Mouse (Mus musculus): ENCODE measurements around the gene Hs1bp3. TPM values are rescaled to one million over a fixed set of nuclear protein-coding genes. Genes with fewer than 3 reads are reported as not detected.

Hs1bp3 gene
- total and polyA plus RNA-seq, 2 experiments from 2014 or later, result 9.5 to 9.7 TPM

- Histone ChIP-seq H3K4me1 (ENCODE audit: control insufficient read depth, insufficient read depth) (peaks cover 17% of the 10 kb centered on the region; the same call in 1 of the 2 replicates), H3K36me3 (replicated peaks; ENCODE audit: control insufficient read depth, insufficient read depth, low read length) (no peaks in the 10 kb centered on the region), H3K4me2 (ENCODE audit: low read depth, low read length) (peak overlapping the region; percentile 1; the same call in 1 of the 2 replicates), H3K9ac (replicated peaks; ENCODE audit: low read depth, low read length) (no peak overlapping the region), H3K9me3 (replicated peaks; ENCODE audit: control insufficient read depth, low read length) (no peaks in the 10 kb centered on the region), H3K27me3 (ENCODE audit: control insufficient read depth, insufficient read depth, low read length) (peaks cover 97% of the 10 kb centered on the region), H3K27ac (ENCODE audit: low read depth) (no peak overlapping the region), H3K4me3 (ENCODE audit: low read depth, low read length) (peak overlapping the region; percentile 52)
- 18% methylated on average over 34 of the region's 34 CpGs for WGBS
- no peak for TF ChIP-seq CTCF (IDR thresholded peaks at IDR 0.05; ENCODE audit: low read depth)
- no peak for TF ChIP-seq EP300 (IDR thresholded peaks at IDR 0.05; ENCODE audit: low read depth)
- no peak for DNase-seq (ENCODE audit: low spot score)
- no peak for ATAC-seq (ENCODE audit: insufficient read depth, low read depth)
Observed at GRCm38 (mm10) chr12:8299143-8300110, 13.8 kb upstream of the Hs1bp3 start.

DNA sequence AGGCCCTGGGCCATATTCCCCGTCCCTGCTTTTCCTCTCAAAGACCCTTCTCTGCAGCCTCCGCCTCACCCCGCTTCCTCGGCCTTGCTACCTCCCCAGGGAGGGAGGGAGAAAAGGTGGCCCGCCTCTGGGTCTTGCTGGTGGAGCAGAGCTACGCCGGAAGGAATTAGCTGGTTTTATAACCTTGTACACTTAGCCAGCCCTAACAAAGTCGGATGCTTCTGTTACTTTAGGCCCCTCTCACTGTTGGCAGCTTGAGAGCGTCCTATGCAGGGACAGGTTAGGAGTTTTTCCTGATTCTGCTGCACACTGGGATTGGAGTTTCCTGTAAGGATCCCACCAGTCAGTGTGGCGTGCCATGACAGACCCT is 13.1 kb upstream of the Hs1bp3 start:
- Histone ChIP-seq H3K27me3 (ENCODE audit: control insufficient read depth, insufficient read depth, low read length) (peaks cover 95% of the 10 kb centered on the region), H3K36me3 (replicated peaks; ENCODE audit: control insufficient read depth, insufficient read depth, low read length) (no peaks in the 10 kb centered on the region), H3K9ac (replicated peaks; ENCODE audit: low read depth, low read length) (no peak overlapping the region), H3K27ac (ENCODE audit: low read depth) (no peak overlapping the region), H3K4me3 (ENCODE audit: low read depth, low read length) (no peak overlapping the region), H3K4me2 (ENCODE audit: low read depth, low read length) (no peak overlapping the region), H3K4me1 (ENCODE audit: control insufficient read depth, insufficient read depth) (peaks cover 17% of the 10 kb centered on the region; the same call in 1 of the 2 replicates), H3K9me3 (replicated peaks; ENCODE audit: control insufficient read depth, low read length) (no peaks in the 10 kb centered on the region)
- no peak for DNase-seq (ENCODE audit: low spot score)
- no peak for TF ChIP-seq CTCF (IDR thresholded peaks at IDR 0.05; ENCODE audit: low read depth)
- TF ChIP-seq EP300 (IDR thresholded peaks at IDR 0.05; ENCODE audit: low read depth), result no peak
- ATAC-seq (ENCODE audit: insufficient read depth, low read depth), result no peak
- 62% methylated on average over 10 of the region's 10 CpGs for WGBS

DNA sequence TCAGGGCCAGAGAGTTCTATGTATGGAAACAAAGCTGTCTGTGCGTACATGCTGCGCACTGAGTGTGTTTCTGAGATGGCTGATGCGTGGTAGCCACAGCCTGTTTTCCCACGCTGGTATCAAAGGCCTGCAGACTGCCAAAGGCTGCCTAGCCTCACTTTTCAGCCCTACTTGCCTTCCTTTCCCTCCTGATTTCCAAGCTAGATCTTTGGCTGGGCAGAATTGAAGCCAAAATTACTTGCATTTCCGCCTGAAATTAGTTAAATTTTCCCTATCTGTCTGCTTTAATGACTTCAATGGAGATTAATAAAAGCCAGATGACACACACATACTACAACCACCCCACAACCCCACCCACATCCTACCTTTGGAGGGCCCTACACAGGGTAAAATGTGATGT is 12.7 kb upstream of the Hs1bp3 start:
- H3K4me1 ChIP-seq (ENCODE audit: control insufficient read depth, insufficient read depth), result peaks cover 17% of the 10 kb centered on the region; the same call in 1 of the 2 replicates
- no peaks in the 10 kb centered on the region for H3K36me3 ChIP-seq (replicated peaks; ENCODE audit: control insufficient read depth, insufficient read depth, low read length)
- no peak overlapping the region for H3K27ac ChIP-seq (ENCODE audit: low read depth)
- no peak for ATAC-seq (ENCODE audit: insufficient read depth, low read depth)
- H3K4me2 ChIP-seq (ENCODE audit: low read depth, low read length), result no peak overlapping the region
- TF ChIP-seq CTCF (IDR thresholded peaks at IDR 0.05; ENCODE audit: low read depth), result no peak
- no peak for TF ChIP-seq EP300 (IDR thresholded peaks at IDR 0.05; ENCODE audit: low read depth)
- no peak overlapping the region for H3K4me3 ChIP-seq (ENCODE audit: low read depth, low read length)
- no peak overlapping the region for H3K9ac ChIP-seq (replicated peaks; ENCODE audit: low read depth, low read length)
- no peak for DNase-seq (ENCODE audit: low spot score)
- H3K27me3 ChIP-seq (ENCODE audit: control insufficient read depth, insufficient read depth, low read length), result peaks cover 96% of the 10 kb centered on the region
- 75% methylated on average over 5 of the region's 5 CpGs for WGBS
- H3K9me3 ChIP-seq (replicated peaks; ENCODE audit: control insufficient read depth, low read length), result no peaks in the 10 kb centered on the region

DNA sequence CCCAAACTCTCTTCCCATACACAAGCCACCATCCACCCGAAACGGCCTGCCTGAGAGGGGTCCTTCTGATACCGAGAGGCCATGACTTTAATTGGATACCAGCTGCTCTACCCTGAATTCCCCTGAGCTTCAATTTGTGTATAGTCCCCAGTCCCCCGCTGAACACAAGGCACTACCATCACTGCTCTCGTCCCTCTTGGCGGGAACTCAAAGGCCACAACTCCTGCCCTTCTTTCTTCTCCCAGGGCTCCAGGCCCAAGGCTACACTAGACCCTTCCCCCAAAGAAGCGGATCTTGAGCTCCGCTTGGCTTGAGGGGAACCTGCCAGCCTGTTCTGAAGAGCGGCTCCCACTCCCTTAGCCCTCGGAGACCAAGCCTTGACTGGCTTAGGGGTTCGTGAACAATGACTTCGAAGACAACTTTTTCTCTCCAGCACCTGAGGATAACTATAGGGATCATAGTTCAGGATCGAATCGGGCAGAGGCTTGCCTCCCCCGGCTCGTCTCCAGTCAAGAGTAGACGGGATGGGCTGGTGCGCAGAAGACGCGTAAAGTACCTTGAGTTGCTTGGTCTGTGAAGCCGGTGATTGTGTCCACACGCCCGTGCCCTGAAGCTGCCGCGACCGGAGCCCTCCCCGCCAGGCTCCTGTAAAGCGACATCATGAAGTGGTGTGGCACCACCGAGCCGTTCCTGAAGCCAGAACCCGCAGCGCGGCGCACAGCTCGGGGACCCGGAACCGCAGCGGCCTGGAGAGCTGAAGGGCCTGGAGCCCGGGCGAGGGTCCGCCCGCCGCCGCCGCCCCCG is 12.0 kb upstream of the Hs1bp3 start:
- TF ChIP-seq EP300 (IDR thresholded peaks at IDR 0.05; ENCODE audit: low read depth), result no peak
- TF ChIP-seq CTCF (IDR thresholded peaks at IDR 0.05; ENCODE audit: low read depth), result no peak
- Histone ChIP-seq H3K9me3 (replicated peaks; ENCODE audit: control insufficient read depth, low read length) (no peaks in the 10 kb centered on the region), H3K36me3 (replicated peaks; ENCODE audit: control insufficient read depth, insufficient read depth, low read length) (no peaks in the 10 kb centered on the region), H3K9ac (replicated peaks; ENCODE audit: low read depth, low read length) (no peak overlapping the region), H3K4me2 (ENCODE audit: low read depth, low read length) (peak overlapping the region; percentile 78), H3K4me3 (ENCODE audit: low read depth, low read length) (peak overlapping the region; percentile 54), H3K4me1 (ENCODE audit: control insufficient read depth, insufficient read depth) (peaks cover 17% of the 10 kb centered on the region; the same call in 1 of the 2 replicates), H3K27ac (ENCODE audit: low read depth) (no peak overlapping the region), H3K27me3 (ENCODE audit: control insufficient read depth, insufficient read depth, low read length) (peaks cover 97% of the 10 kb centered on the region)
- no peak for ATAC-seq (ENCODE audit: insufficient read depth, low read depth)
- 11% methylated on average over 42 of the region's 46 CpGs for WGBS
- no peak for DNase-seq (ENCODE audit: low spot score)

GRCm38 (mm10) chr12:8301841-8302431 is 11.3 kb upstream of the Hs1bp3 start, which contains the start of gene Gdf7:
TSS of gene Gdf7 (minus strand) at chr12:8301954.
- H3K4me1 ChIP-seq (ENCODE audit: control insufficient read depth, insufficient read depth), result peaks cover 17% of the 10 kb centered on the region; the same call in 1 of the 2 replicates
- no peak within 1 kb of the TSS for H3K27ac ChIP-seq (ENCODE audit: low read depth)
- TF ChIP-seq CTCF (IDR thresholded peaks at IDR 0.05; ENCODE audit: low read depth), result 0 out of 2 replicates have a peak, but pooled peaks have one; percentile 4
- TF ChIP-seq EP300 (IDR thresholded peaks at IDR 0.05; ENCODE audit: low read depth), result no peak
- peaks cover 93% of the 10 kb centered on the region for H3K27me3 ChIP-seq (ENCODE audit: control insufficient read depth, insufficient read depth, low read length)
- no peaks in the 10 kb centered on the region for H3K9me3 ChIP-seq (replicated peaks; ENCODE audit: control insufficient read depth, low read length)
- H3K9ac ChIP-seq (replicated peaks; ENCODE audit: low read depth, low read length), result no peak within 1 kb of the TSS
- DNase-seq (ENCODE audit: low spot score) (no peak), ATAC-seq (ENCODE audit: insufficient read depth, low read depth) (no peak)
- WGBS, result under 1% methylated on average over 45 of the region's 53 CpGs
- H3K4me2 ChIP-seq (ENCODE audit: low read depth, low read length), result peak within 1 kb of the TSS; percentile 78
- peak within 1 kb of the TSS; percentile 54 for H3K4me3 ChIP-seq (ENCODE audit: low read depth, low read length)
- no peaks in the 10 kb centered on the region for H3K36me3 ChIP-seq (replicated peaks; ENCODE audit: control insufficient read depth, insufficient read depth, low read length)
